Mouse (Mus musculus) layer of hippocampus, adult 11-12 months (tissue): ENCODE measurements around the gene Lrrc17.
A peak's percentile ranks its signal among the peaks of the same experiment; 100 is the strongest.

ENCODE experiments used
- DNase-seq: peaks from one replicate; pipeline ENCODE4 v3.0.0; 2022; ENCODE audit warnings: low spot score

The Lrrc17 gene

GRCm38 (mm10) chr5:21543409-21544201, at the start of gene Lrrc17:
TSS of gene Lrrc17 (plus strand) at chr5:21543559.
- no peak for DNase-seq

- DNase-seq = no peak
Measured at GRCm38 (mm10) chr5:21494781-21495180, 48.6 kb upstream of the Lrrc17 start.

- DNase-seq = no peak
Measured at GRCm38 (mm10) chr5:21496321-21496720, 47.0 kb upstream of the Lrrc17 start.

GRCm38 (mm10) chr5:21496881-21497280, 46.5 kb upstream of the Lrrc17 start:
- no peak for DNase-seq

GRCm38 (mm10) chr5:21498490-21498889, 44.9 kb upstream of the Lrrc17 start:
- DNase-seq = no peak

- no peak for DNase-seq
Measured at GRCm38 (mm10) chr5:21498925-21499324, 44.4 kb upstream of the Lrrc17 start.

- no peak for DNase-seq
Measured at GRCm38 (mm10) chr5:21500133-21500532, 43.2 kb upstream of the Lrrc17 start.

- DNase-seq = peak; percentile 52
Measured at GRCm38 (mm10) chr5:21500941-21501340, 42.4 kb upstream of the Lrrc17 start.

GRCm38 (mm10) chr5:21502936-21503610, 40.3 kb upstream of the Lrrc17 start:
- DNase-seq = peak; percentile 69

GRCm38 (mm10) chr5:21505159-21505558, 38.2 kb upstream of the Lrrc17 start:
- no peak for DNase-seq

GRCm38 (mm10) chr5:21506887-21507286, 36.5 kb upstream of the Lrrc17 start:
- DNase-seq = no peak

- no peak for DNase-seq
Measured at GRCm38 (mm10) chr5:21509801-21510200, 33.6 kb upstream of the Lrrc17 start.

GRCm38 (mm10) chr5:21513363-21513762, 30.0 kb upstream of the Lrrc17 start:
- no peak for DNase-seq

GRCm38 (mm10) chr5:21517562-21517961, 25.8 kb upstream of the Lrrc17 start:
- DNase-seq = no peak

- no peak for DNase-seq
Measured at GRCm38 (mm10) chr5:21518207-21518606, 25.2 kb upstream of the Lrrc17 start.

GRCm38 (mm10) chr5:21519166-21519565, 24.2 kb upstream of the Lrrc17 start:
- no peak for DNase-seq

- DNase-seq = no peak
Measured at GRCm38 (mm10) chr5:21526835-21527485, 16.4 kb upstream of the Lrrc17 start.

GRCm38 (mm10) chr5:21527488-21527911, 15.9 kb upstream of the Lrrc17 start:
- no peak for DNase-seq

- no peak for DNase-seq
Measured at GRCm38 (mm10) chr5:21528068-21528842, 15.1 kb upstream of the Lrrc17 start.

GRCm38 (mm10) chr5:21529110-21529720, 14.1 kb upstream of the Lrrc17 start:
- DNase-seq = no peak

- DNase-seq = no peak
Measured at GRCm38 (mm10) chr5:21532126-21532525, 11.2 kb upstream of the Lrrc17 start.

- no peak for DNase-seq
Measured at GRCm38 (mm10) chr5:21532921-21533320, 10.4 kb upstream of the Lrrc17 start.
